ENCODE assay signal across 8 mouse cellular contexts in the genomic region with DNA sequence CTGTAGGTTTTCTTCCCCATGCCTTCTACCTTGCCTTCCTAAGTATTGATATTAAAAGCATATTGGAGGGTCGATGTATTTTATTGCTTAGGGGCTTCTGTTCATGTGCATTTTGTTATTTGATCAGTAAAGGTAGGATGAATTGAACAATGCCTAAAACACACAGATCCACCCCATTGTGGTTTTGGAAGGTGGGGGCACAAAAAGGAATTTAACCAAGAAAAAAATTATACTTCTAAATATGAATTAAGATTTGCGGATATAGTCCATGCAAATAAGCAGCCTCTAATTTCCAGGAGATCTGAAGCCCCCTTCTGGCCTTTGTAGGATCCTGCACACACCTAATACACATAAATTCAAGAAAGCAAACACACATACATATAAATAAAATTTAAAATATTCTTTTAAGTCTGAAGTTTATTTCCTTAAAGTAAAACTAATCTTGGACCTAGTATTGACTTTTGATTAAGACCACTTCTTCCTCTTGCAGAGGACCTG. TPM values are rescaled to one million over a fixed set of nuclear protein-coding genes. Genes with fewer than 3 reads are reported as not detected.
DNase-seq lines count a peak whose midpoint lies in the region; ATAC-seq and TF ChIP-seq lines count a peak whose summit lies in the region.

No protein-coding gene starts in this region.

- no peaks in the 10 kb centered on the region for H3K9me3 ChIP-seq in hindbrain, embryonic 12.5 days (replicated peaks)
- no peaks in the 10 kb centered on the region for H3K9me3 ChIP-seq in midbrain, embryonic 15.5 days

- peak overlapping the region; percentile 78 for H3K4me2 ChIP-seq in hindbrain, embryonic 12.5 days (replicated peaks)
- H3K4me2 ChIP-seq in midbrain, embryonic 15.5 days: peak overlapping the region; percentile 58

- no peaks in the 10 kb centered on the region for H3K4me1 ChIP-seq in bone marrow, adult 2 months (ENCODE audit: control insufficient read depth, insufficient read depth, low read length)
- peaks cover 8% of the 10 kb centered on the region; the same call in 1 of the 2 replicates for H3K4me1 ChIP-seq in hindbrain, embryonic 12.5 days
- peaks cover 18% of the 10 kb centered on the region for H3K4me1 ChIP-seq in midbrain, embryonic 15.5 days

- TF ChIP-seq POLR2A in bone marrow, adult 2 months (IDR thresholded peaks at IDR 0.05; ENCODE audit: borderline replicate concordance, control insufficient read depth, low read depth, low read length): no peak

- no peaks in the 10 kb centered on the region for H3K27me3 ChIP-seq in hindbrain, embryonic 12.5 days
- no peaks in the 10 kb centered on the region for H3K27me3 ChIP-seq in midbrain, embryonic 15.5 days (replicated peaks)

- peak overlapping the region; percentile 100 for H3K27ac ChIP-seq in layer of hippocampus, adult 2 months
- peak overlapping the region; percentile 96; the same call in 1 of the 2 replicates for H3K27ac ChIP-seq in bone marrow, adult 2 months (ENCODE audit: control insufficient read depth, insufficient read depth, low read depth, low read length, poor library complexity)
- peak overlapping the region; percentile 99 for H3K27ac ChIP-seq in hindbrain, embryonic 12.5 days
- H3K27ac ChIP-seq in midbrain, embryonic 15.5 days: peak overlapping the region; percentile 95

- DNase-seq in layer of hippocampus, adult 2 months (ENCODE audit: low spot score in 2 of 2): no peak
- DNase-seq in layer of hippocampus, adult 11-12 months (ENCODE audit: low spot score): no peak
- no peak for DNase-seq in urinary bladder, postnatal 4 days (ENCODE audit: low spot score in 2 of 2)
- DNase-seq in right cerebral cortex, postnatal 14 days: no peak
- DNase-seq in thymus, postnatal 36 days: no peak

- no peaks in the 10 kb centered on the region for H3K36me3 ChIP-seq in hindbrain, embryonic 12.5 days
- H3K36me3 ChIP-seq in midbrain, embryonic 15.5 days (replicated peaks): no peaks in the 10 kb centered on the region

- no peak overlapping the region; the same call in 1 of the 2 replicates for H3K9ac ChIP-seq in hindbrain, embryonic 12.5 days
- peak overlapping the region; percentile 40; the same call in 1 of the 2 replicates for H3K9ac ChIP-seq in midbrain, embryonic 15.5 days

- ATAC-seq in hindbrain, embryonic 12.5 days (ENCODE audit: low FRiP score): peak; percentile 29
- ATAC-seq in midbrain, embryonic 15.5 days (replicated peaks): peak; percentile 29

- peak; percentile 58 for TF ChIP-seq CTCF in layer of hippocampus, adult 2 months (conservative IDR thresholded peaks at IDR 0.05)
- no peak for TF ChIP-seq CTCF in bone marrow, adult 2 months (IDR thresholded peaks at IDR 0.05; ENCODE audit: control insufficient read depth, insufficient read depth, low read length)

- WGBS in bone marrow, adult 2 months: 61% methylated on average over 2 of the region's 2 CpGs
- 66% methylated on average over 2 of the region's 2 CpGs for WGBS in hindbrain, embryonic 12.5 days
- 71% methylated on average over 2 of the region's 2 CpGs for WGBS in midbrain, embryonic 15.5 days

- peak overlapping the region; percentile 96 for H3K4me3 ChIP-seq in layer of hippocampus, adult 2 months
- H3K4me3 ChIP-seq in bone marrow, adult 2 months (replicated peaks; ENCODE audit: control insufficient read depth, low read depth, low read length): peak overlapping the region; percentile 77
- peak overlapping the region; percentile 89 for H3K4me3 ChIP-seq in hindbrain, embryonic 12.5 days
- H3K4me3 ChIP-seq in midbrain, embryonic 15.5 days: peak overlapping the region; percentile 70

RNA-seq across cellular contexts. Expression of a gene that starts 0.4 kb away (rescaled TPM):
- total RNA-seq in layer of hippocampus, adult 2 months (2021): 10 to 100 TPM; 26.4 to 30.3 TPM
- 4.4 and 9.6 TPM in 2 replicates for polyA plus RNA-seq in bone marrow, adult 2 months (2011; ENCODE audit: insufficient read depth, insufficient read length, low replicate concordance, missing spikeins)
- polyA plus RNA-seq in hindbrain, embryonic 12.5 days (2016; fragmentation: Nextera tagmentation; extraction: Ambion mirVana): 35.5 and 35.7 TPM in 2 replicates
- polyA plus RNA-seq in midbrain, embryonic 15.5 days (2015; fragmentation: Nextera tagmentation; extraction: Ambion mirVana): 20.0 and 21.2 TPM in 2 replicates
